In the genomic region with DNA sequence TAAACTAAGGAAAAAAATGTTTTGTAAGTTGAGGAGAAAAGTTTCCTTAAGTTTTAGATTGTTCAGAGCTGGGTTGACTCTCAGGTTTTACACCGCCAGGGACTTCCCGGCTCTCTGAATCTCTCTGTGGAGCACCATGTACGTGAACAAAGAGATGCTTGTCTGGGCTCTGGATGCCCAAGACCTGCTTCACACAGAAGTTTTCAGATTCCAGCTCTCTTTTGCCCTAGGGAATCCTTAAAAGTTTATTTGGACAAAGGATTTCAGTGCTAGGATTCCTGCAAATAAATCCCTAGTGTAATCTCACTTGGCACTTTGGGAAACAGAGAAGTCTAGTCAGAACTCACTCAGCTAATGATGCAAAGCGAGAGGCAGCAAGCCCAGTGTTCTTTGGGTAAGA, we compare ENCODE assay signal across 16 mouse cellular contexts. TPM values are rescaled to one million over a fixed set of nuclear protein-coding genes. Genes with fewer than 3 reads are reported as not detected.
DNase-seq lines count a peak whose midpoint lies in the region; ATAC-seq and TF ChIP-seq lines count a peak whose summit lies in the region.
"Had no signal": no experiment of that assay in that cellular context is flagged by ENCODE, and none has a peak within 500 bp of the region (broad histone marks: within the 10 kb centered on the region; RNA-seq: fewer than 3 reads in every experiment).

No protein-coding gene starts in this region.

- H3K36me3 ChIP-seq in heart, embryonic 10.5 days: no peaks in the 10 kb centered on the region
- H3K36me3 ChIP-seq in embryonic facial prominence, embryonic 14.5 days (ENCODE audit: control insufficient read depth, insufficient read depth, low read length): no peaks in the 10 kb centered on the region
- no peaks in the 10 kb centered on the region for H3K36me3 ChIP-seq in limb, embryonic 11.5 days (ENCODE audit: control insufficient read depth, insufficient read depth, low read length)
- H3K36me3 ChIP-seq in neural tube, embryonic 14.5 days (ENCODE audit: control insufficient read depth, insufficient read depth, low read length): no peaks in the 10 kb centered on the region
- H3K36me3 ChIP-seq: limb, embryonic 15.5 days had no signal

- TF ChIP-seq CTCF in left cerebral cortex, adult 2 months (IDR thresholded peaks at IDR 0.05): no peak

- ATAC-seq in embryonic facial prominence, embryonic 14.5 days (ENCODE audit: low read depth): no peak
- no peak for ATAC-seq in limb, embryonic 11.5 days (ENCODE audit: insufficient number of reproducible peaks, low FRiP score, low TSS enrichment, low read depth)
- ATAC-seq in neural tube, embryonic 14.5 days (ENCODE audit: low read depth): no peak

- H3K4me2 ChIP-seq in embryonic facial prominence, embryonic 14.5 days (ENCODE audit: low read depth, low read length): no peak overlapping the region
- no peak overlapping the region for H3K4me2 ChIP-seq in limb, embryonic 11.5 days (ENCODE audit: low read depth, severe bottlenecking)
- peak overlapping the region; percentile 39; the same call in 1 of the 2 replicates for H3K4me2 ChIP-seq in neural tube, embryonic 14.5 days (ENCODE audit: low read depth, low read length)
- H3K4me2 ChIP-seq: limb, embryonic 15.5 days had no signal

- WGBS in heart, embryonic 10.5 days: 61% methylated on average over 4 of the region's 4 CpGs
- 33% methylated on average over 4 of the region's 4 CpGs for WGBS in embryonic facial prominence, embryonic 14.5 days
- WGBS in limb, embryonic 11.5 days: 53% methylated on average over 4 of the region's 4 CpGs
- 47% methylated on average over 4 of the region's 4 CpGs for WGBS in neural tube, embryonic 14.5 days

- peaks cover 30% of the 10 kb centered on the region for H3K4me1 ChIP-seq in heart, embryonic 10.5 days
- peaks cover 33% of the 10 kb centered on the region for H3K4me1 ChIP-seq in embryonic facial prominence, embryonic 14.5 days (ENCODE audit: control insufficient read depth, insufficient read depth, low read length)
- peaks cover 36% of the 10 kb centered on the region for H3K4me1 ChIP-seq in limb, embryonic 11.5 days (ENCODE audit: control insufficient read depth, insufficient read depth, low read length)
- peaks cover 40% of the 10 kb centered on the region for H3K4me1 ChIP-seq in neural tube, embryonic 14.5 days (ENCODE audit: control insufficient read depth, insufficient read depth, low read length)

- no peaks in the 10 kb centered on the region for H3K27me3 ChIP-seq in heart, embryonic 10.5 days (ENCODE audit: insufficient read depth, poor library complexity, severe bottlenecking)
- H3K27me3 ChIP-seq in embryonic facial prominence, embryonic 14.5 days (replicated peaks; ENCODE audit: control insufficient read depth, insufficient read depth, low read length): no peaks in the 10 kb centered on the region
- no peaks in the 10 kb centered on the region for H3K27me3 ChIP-seq in limb, embryonic 11.5 days (ENCODE audit: control insufficient read depth, insufficient read depth, low read length)
- H3K27me3 ChIP-seq in neural tube, embryonic 14.5 days (ENCODE audit: control insufficient read depth, insufficient read depth, low read length): no peaks in the 10 kb centered on the region
- H3K27me3 ChIP-seq: limb, embryonic 15.5 days had no signal

- H3K4me3 ChIP-seq in heart, embryonic 10.5 days: no peak overlapping the region
- no peak overlapping the region for H3K4me3 ChIP-seq in embryonic facial prominence, embryonic 14.5 days (ENCODE audit: low read depth, low read length)
- H3K4me3 ChIP-seq in limb, embryonic 11.5 days (ENCODE audit: low read depth, low read length): no peak overlapping the region
- H3K4me3 ChIP-seq in neural tube, embryonic 14.5 days (ENCODE audit: low read depth, low read length): no peak overlapping the region
- no peak overlapping the region for H3K4me3 ChIP-seq in left cerebral cortex, adult 2 months
- H3K4me3 ChIP-seq: erythroblast, embryonic 14.5 days; limb, embryonic 15.5 days had no signal

- no peak for DNase-seq in heart, embryonic 10.5 days (ENCODE audit: low spot score)
- DNase-seq in heart, postnatal 25 days (ENCODE audit: low spot score): no peak
- DNase-seq in embryonic facial prominence, embryonic 14.5 days (ENCODE audit: low spot score): peak; percentile 39
- DNase-seq in limb, embryonic 11.5 days (ENCODE audit: low spot score): no peak
- no peak for DNase-seq in liver
- no peak for DNase-seq in cerebellum, adult 8-10 months
- DNase-seq in left cerebral cortex, adult 2 months (ENCODE audit: extremely low spot score in 1 of 2, low spot score in 2 of 2): no peak
- DNase-seq: cerebellum, postnatal 10 days; heart, postnatal 36 days; kidney, adult 8-10 months; lung, embryonic 14.5 days; right cerebral cortex, postnatal 4 days; thymus, postnatal 14 days had no signal

- no peaks in the 10 kb centered on the region for H3K9me3 ChIP-seq in heart, embryonic 10.5 days
- no peaks in the 10 kb centered on the region for H3K9me3 ChIP-seq in embryonic facial prominence, embryonic 14.5 days (ENCODE audit: control insufficient read depth, low read length)
- H3K9me3 ChIP-seq in limb, embryonic 11.5 days (ENCODE audit: control insufficient read depth, low read length): no peaks in the 10 kb centered on the region
- H3K9me3 ChIP-seq in neural tube, embryonic 14.5 days (ENCODE audit: control insufficient read depth, low read length): no peaks in the 10 kb centered on the region
- H3K9me3 ChIP-seq: limb, embryonic 15.5 days had no signal

- intact Hi-C loops in heart, postnatal 25 days (cut with DNase I): no loop called here
- intact Hi-C loops in left cerebral cortex, adult 2 months (cut with DNase I): no loop called here

- H3K9ac ChIP-seq in embryonic facial prominence, embryonic 14.5 days (ENCODE audit: low read depth, low read length): no peak overlapping the region
- H3K9ac ChIP-seq in limb, embryonic 11.5 days (ENCODE audit: low read length): 0 out of 2 replicates have a peak overlapping the region, but pooled peaks have one; percentile 22
- H3K9ac ChIP-seq in neural tube, embryonic 14.5 days (replicated peaks; ENCODE audit: low read depth, low read length): no peak overlapping the region; the same call in 1 of the 2 replicates
- H3K9ac ChIP-seq: limb, embryonic 15.5 days; lung, embryonic 14.5 days had no signal

- H3K27ac ChIP-seq in heart, embryonic 10.5 days: 0 out of 2 replicates have a peak overlapping the region, but pooled peaks have one; percentile 36
- H3K27ac ChIP-seq in embryonic facial prominence, embryonic 14.5 days (replicated peaks; ENCODE audit: low read depth, low read length): peak overlapping the region; percentile 62; the same call in 1 of the 2 replicates
- H3K27ac ChIP-seq in limb, embryonic 11.5 days (replicated peaks; ENCODE audit: low read depth, low read length): peak overlapping the region; percentile 61
- H3K27ac ChIP-seq in neural tube, embryonic 14.5 days (ENCODE audit: low read depth, low read length): peak overlapping the region; percentile 95
- H3K27ac ChIP-seq in left cerebral cortex, adult 2 months: no peak overlapping the region

RNA-seq across cellular contexts. Expression of a gene that starts 7.9 kb away (rescaled TPM):
- 7.0 and 7.4 TPM in 2 replicates for polyA plus RNA-seq in heart, embryonic 10.5 days (2016; fragmentation: Nextera tagmentation; extraction: Ambion mirVana)
- 1 to 10 TPM; 3.0 to 3.2 TPM for total RNA-seq in heart, postnatal 25 days (2021)
- 7.4 and 7.8 TPM in 2 replicates for polyA plus RNA-seq in embryonic facial prominence, embryonic 14.5 days (2014; fragmentation: Nextera tagmentation; extraction: Ambion mirVana)
- polyA plus RNA-seq in limb, embryonic 11.5 days (2014; fragmentation: Nextera tagmentation; extraction: Ambion mirVana): 12.1 and 12.5 TPM in 2 replicates
- polyA plus RNA-seq in neural tube, embryonic 14.5 days (2014; fragmentation: Nextera tagmentation; extraction: Ambion mirVana): 7.7 and 7.9 TPM in 2 replicates
- 1 to 10 TPM; 2.9 to 3.4 TPM for total RNA-seq in left cerebral cortex, adult 2 months (2021)
- polyA plus RNA-seq: erythroblast, embryonic 14.5 days had no signal

RNA-seq across cellular contexts. Expression of a gene that starts 11.7 kb away (rescaled TPM):
- polyA plus RNA-seq in heart, embryonic 10.5 days (2016; fragmentation: Nextera tagmentation; extraction: Ambion mirVana): 0.60 and 0.64 TPM in 2 replicates
- total RNA-seq in heart, postnatal 25 days (2021): 1 to 10 TPM; 1.7 to 1.9 TPM
- 0.43 and 0.56 TPM in 2 replicates for polyA plus RNA-seq in embryonic facial prominence, embryonic 14.5 days (2014; fragmentation: Nextera tagmentation; extraction: Ambion mirVana)
- polyA plus RNA-seq in limb, embryonic 11.5 days (2014; fragmentation: Nextera tagmentation; extraction: Ambion mirVana): 0.60 and 1.1 TPM in 2 replicates
- polyA plus RNA-seq in neural tube, embryonic 14.5 days (2014; fragmentation: Nextera tagmentation; extraction: Ambion mirVana): 1.2 and 1.8 TPM in 2 replicates
- under 1 TPM; 0.28 to 0.50 TPM for total RNA-seq in left cerebral cortex, adult 2 months (2021)
- polyA plus RNA-seq: erythroblast, embryonic 14.5 days had no signal

RNA-seq across cellular contexts. Expression of a gene that starts 51.3 kb away (rescaled TPM):
- polyA plus RNA-seq in heart, embryonic 10.5 days (2016; fragmentation: Nextera tagmentation; extraction: Ambion mirVana): 6.1 and 8.1 TPM in 2 replicates
- 10 to 100 TPM; 14.7 to 15.4 TPM for total RNA-seq in heart, postnatal 25 days (2021)
- 14.8 and 15.0 TPM in 2 replicates for polyA plus RNA-seq in embryonic facial prominence, embryonic 14.5 days (2014; fragmentation: Nextera tagmentation; extraction: Ambion mirVana)
- 9.0 and 9.2 TPM in 2 replicates for polyA plus RNA-seq in limb, embryonic 11.5 days (2014; fragmentation: Nextera tagmentation; extraction: Ambion mirVana)
- polyA plus RNA-seq in neural tube, embryonic 14.5 days (2014; fragmentation: Nextera tagmentation; extraction: Ambion mirVana): 18.3 and 20.2 TPM in 2 replicates
- 10 to 100 TPM; 10.3 to 13.1 TPM for total RNA-seq in left cerebral cortex, adult 2 months (2021)
- polyA plus RNA-seq: erythroblast, embryonic 14.5 days had no signal
